Mouse (Mus musculus) urinary bladder, postnatal 36 days (tissue): ENCODE results near the gene Sirt7.
"Not testable (repeated sequence)": the region's sequence is repeated elsewhere in the genome, so short reads cannot be mapped to it uniquely, and the experiment has no call there.

Source experiments
- DNase-seq, 2 experiments: peaks; one replicate each; pipeline ENCODE4 v3.0.0; 2022; ENCODE audit warnings: low spot score in 2 of 2, mixed read lengths in 1 of 2

Sirt7 gene

GRCm38 (mm10) chr11:120582982-120583293 lies 42.1 kb downstream of the Sirt7 start:
- not testable (repeated sequence) for DNase-seq

DNA sequence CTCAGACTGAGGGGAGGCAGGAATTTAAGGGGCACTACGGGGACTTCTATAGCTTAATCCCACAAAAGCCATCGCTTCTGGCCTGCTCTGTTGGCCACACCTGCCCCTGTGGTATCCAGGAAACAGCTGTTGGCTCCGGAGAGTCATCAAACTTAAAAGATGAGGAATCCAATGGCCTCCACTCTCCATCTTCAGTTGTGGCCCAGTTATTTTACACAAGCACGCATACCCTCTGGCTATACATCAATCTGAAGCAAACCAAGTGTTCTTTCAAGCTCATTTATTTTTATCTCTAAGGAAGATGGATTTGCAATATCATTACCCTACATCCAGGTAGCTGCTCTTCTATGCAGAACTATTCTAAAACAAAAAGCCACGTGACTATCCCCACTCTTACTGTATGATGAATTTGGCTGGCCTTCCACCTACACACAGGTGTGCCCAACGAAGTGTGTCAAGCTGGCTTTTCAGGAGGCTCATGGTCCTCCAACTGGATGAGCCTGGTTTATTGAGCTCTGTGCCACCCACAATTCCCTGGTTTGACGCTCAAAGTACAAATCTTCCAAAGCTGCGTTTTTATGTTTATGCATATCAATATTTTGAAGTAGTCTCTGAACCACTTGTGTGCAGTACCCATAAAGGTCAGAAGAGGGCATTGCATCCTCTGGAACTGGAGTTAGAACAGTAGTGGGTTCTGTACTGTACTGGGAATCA lies 42.6 kb downstream of the Sirt7 start:
- DNase-seq, result no peak

- DNase-seq, result peak; percentile 76 to 86
Observed at GRCm38 (mm10) chr11:120581490-120582267, 43.4 kb downstream of the Sirt7 start, which contains the start of gene Arhgdia. TSS of gene Arhgdia (minus strand) at chr11:120581624.

- peak in 1 of 2 experiments; percentile 35 for DNase-seq
Observed at GRCm38 (mm10) chr11:120580871-120581331, 44.1 kb downstream of the Sirt7 start.

- peak in 1 of 2 experiments; percentile 20 for DNase-seq
Observed at GRCm38 (mm10) chr11:120580190-120580589, 44.9 kb downstream of the Sirt7 start.

DNA sequence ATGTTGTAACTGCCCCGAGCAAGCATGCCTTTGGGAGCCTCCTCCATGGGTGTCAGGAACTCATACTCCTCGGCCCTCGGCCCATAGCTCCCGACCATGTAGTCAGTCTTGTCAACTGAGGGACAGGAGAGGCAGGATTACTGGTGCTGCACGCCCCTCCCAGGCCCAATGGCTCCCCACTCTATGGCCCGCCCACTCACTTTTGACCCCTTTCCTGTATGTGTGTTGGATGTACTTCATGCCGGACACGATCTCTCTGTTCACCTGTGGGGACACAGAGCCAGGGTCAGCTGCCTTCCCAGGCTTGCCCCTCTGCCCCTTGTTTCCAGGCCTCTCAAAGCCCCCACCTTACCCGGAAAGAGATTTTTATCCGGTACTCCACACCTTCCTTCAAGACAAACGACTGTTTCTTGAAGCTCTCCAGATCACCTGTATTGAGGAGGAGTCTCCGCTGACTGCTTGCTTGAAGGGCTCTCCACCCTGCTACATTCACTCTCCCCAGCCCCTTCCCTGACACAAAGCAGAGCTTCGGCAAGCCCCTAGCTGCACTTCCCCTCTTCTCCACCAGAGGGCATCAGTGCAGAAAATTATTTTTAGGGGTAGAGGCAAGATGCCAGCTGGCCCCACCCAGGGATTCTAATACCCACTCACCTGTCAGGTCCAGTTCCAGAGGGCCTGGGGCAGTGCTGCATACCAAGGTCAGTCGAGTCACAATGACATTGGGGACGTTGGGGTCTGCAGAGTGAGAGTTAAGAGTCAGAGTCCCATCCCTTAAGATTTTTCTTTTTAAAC lies 45.5 kb downstream of the Sirt7 start:
- peak in 1 of 2 experiments; percentile 61 for DNase-seq

DNA sequence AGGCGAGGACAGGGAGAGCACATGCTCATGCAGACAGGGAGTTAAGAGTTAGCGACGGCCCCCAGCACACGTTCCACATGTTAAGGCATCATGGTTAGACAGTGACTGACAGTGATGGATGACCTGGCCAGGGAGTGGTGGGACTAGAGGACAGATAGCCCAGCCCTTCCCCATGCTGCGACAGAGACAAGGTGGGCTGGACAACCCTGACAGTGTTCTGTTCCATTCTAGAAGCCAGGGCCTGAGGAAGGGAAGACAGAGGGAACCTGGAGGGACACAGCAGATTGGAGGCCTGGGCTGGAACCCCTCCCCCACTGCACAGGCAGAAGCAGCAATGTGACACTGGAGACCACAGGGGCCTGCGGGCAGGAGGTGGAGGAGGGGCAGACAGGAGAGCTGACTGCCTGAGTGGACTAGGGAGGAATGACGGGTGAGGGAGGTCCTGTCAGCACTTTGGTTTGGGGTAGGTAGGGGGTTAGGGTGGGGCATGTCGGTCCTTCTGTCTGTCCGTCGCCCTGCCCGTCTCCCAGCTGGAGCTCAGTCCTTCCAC lies 46.3 kb downstream of the Sirt7 start:
- DNase-seq, result no peak

- DNase-seq, result no peak
Observed at GRCm38 (mm10) chr11:120578024-120578693, 46.9 kb downstream of the Sirt7 start.

- no peak for DNase-seq
Observed at GRCm38 (mm10) chr11:120577211-120578023, 47.6 kb downstream of the Sirt7 start.

DNA sequence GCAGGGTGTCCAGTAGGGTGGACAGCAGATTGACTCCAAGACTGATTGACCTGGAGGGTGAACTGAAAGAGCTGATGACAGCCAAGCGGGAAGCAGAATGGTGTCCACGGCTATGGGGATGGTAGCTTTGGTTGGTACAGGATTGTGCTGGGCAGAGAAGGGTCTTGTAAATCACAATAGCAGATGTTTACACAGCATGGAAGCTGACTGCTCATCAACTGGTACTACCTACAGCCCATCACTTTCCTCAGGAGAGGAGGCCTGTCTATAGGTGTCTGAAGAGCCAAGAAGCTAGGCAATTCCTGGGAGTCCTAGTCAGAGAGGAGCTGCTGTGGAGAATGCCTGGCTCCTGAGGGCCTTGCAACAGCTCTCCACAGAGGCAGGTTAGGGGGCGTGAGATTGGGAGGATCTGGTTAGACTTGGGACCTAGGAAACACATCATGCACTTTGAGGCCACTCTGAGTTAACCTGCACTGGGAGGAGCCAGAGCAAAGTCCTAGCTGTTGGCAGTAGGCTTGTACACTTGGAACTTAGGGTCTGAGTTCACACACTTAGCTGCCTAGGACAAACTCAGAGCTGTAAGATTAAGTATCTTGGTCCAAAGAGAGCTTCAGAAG lies 48.6 kb downstream of the Sirt7 start:
- no peak for DNase-seq

DNA sequence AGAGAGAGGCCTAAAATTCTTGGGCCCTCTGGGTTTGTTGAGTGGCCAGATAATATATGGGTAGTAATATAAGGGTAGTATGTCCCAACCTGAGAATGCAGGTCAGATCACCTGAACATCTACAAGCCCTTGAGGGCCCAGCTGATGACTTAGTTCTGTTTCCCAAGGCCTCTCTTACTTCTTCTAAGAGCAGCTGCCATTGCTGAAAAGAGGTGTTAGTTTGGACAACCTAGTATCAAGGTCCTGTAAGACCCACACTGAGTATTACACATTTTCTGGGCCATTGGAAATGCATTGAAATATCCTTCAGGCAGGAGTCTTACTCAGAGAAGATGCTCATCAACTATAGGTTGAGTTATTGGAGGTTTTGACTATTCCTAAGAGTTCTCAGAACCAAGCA lies 49.1 kb downstream of the Sirt7 start:
- DNase-seq, result no peak

DNA sequence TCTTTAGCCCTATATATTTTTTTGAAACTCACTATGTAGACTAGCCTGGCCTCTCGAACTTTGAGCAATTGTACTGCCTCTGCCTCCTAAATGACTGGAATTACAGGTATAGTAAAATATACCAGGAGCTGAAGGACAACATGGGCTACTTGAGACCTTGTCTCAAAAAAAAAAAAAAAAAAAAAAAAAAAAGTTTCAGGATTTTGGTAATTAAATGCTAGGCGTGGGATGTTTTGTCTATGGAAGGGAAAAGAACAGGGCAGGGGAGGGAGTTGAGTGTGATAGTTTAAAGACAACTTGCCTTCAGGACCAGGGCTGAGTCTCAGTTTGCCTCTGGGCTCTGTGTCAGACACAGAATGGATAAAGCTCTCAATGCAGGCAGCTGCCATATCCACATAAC lies 50.0 kb downstream of the Sirt7 start:
- DNase-seq, result no peak

DNA sequence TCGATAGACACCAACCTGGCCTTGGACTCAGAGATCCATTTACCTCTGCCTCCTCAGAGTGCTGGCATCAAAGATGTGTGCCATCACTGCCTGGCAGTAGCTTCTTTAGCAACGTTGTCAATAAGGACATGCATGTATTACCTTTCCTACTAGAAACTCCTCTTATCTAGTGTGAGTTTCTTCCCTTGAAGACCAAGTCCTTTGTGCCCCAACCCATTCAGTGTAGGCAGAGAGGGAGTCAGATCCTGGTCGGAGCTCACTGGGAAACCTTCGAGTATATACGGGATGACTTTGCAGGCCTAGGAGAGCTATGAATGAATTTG lies 50.8 kb downstream of the Sirt7 start:
- DNase-seq, result no peak

DNA sequence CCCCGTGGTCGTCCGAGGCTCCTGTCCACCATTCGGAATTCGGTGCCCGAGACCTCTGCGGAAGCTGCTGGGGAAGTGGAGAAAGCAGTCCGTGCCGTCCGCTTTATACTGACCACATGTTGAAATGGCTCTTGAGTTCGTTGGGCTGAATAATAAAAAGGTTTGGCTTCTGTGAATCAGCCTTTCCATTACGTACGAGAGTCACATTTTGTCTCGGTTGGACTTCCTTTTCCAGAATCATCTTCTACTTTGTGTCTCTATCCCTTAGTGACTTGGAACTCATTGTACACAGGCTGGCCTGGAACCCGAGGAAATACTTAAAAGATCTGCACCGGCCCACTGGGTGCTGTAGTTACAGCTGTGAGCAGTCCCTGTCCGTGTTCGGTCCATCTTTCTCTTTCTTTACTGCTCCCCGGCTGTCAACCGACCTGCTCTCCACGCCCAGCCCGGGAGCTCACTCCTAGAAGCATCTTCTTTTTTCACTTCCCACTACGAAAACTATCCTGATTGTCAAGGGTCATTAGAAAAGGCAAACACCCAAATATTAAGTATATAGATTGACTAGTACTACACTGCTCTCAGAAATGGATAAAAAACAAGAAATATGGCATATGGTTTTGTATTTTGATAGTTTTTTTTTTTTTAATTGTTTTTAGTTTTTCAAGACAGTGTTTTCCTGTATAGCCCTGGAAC lies 51.3 kb downstream of the Sirt7 start:
- DNase-seq, result no peak

GRCm38 (mm10) chr11:120572752-120573584 lies 52.1 kb downstream of the Sirt7 start, which contains the start of gene P4hb:
TSS of gene P4hb (minus strand) at chr11:120573253.
- peak; percentile 99 to 100 for DNase-seq

DNA sequence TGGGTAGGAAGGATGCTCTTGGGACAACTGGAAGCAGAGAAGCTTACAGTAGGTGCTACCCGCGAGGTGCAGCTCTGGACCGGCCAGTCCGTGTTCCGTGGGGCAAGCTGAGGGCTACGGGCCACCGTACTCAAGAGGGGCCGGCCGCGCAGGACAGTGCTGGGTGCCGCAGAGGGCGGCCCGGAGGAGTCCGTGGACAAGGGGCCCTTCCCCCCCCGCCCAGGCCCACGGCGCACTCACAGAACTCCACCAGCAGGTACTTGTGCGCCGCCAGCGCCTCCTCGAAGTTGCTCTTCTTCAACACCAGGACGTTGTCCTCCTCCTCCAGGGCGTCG lies 52.7 kb downstream of the Sirt7 start:
- no peak for DNase-seq

DNA sequence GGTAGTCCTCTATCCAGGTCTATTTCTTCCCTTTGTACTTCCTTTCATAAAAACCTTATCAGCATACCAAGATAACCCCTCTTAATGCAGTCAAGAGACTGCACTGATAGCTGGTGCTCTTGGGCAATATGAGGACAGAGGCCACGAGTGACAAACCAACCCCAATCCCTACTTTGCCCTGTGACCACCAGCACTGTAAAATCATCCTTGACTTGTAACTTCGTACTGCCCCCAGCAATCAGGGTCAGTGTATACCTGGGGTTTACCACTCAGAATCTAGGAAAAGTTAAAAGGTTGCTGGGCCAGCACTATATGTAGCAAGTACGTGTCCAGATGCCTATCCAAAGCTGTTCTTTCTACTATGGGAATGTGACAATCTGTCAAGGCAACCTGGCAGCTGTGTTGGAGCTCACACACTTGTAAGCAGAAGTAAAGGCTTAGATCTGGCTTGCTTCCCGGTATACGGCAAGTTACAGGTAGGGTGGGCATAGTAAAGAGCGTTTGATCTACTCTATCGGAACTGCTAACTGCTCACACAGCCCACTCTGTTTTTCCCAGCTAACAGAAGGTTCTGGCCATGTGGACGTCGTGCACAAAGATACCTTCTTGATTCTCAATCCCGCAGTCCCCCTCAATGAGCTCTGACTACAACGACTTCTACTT lies 53.2 kb downstream of the Sirt7 start:
- no peak for DNase-seq

DNA sequence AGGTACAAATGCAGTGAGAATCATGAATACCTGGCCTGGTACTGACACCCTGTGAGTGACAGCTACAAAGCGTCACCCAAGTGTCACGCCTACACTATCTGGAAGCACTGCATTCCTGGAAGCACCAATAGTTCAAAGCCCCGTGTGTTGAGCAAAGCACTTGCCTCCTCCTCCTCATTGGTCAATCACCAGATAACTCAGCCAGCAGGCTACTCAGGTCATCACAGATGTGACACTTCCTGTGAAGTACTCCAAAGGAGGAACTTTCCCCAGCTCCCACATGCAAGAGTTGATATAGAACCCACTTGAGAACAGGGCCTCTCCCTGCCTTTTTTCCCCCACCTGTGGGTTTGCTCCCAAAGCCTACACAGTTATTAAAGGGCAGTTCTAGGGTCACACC lies 53.9 kb downstream of the Sirt7 start:
- DNase-seq, result no peak
